Mouse (Mus musculus) skeletal muscle tissue, adult 2 months (tissue): ENCODE data around the gene Rassf3.

ENCODE experiments used
- DNase-seq: peaks from one replicate; pipeline ENCODE4 v3.0.0-alpha.2; 2012; ENCODE audit warnings: low read depth, low spot score

Rassf3 gene

GRCm38 (mm10) chr10:121430764-121431540 lies 45.2 kb downstream of the Rassf3 start:
- no peak for DNase-seq

- DNase-seq = no peak
These were observed 46.0 kb downstream of the Rassf3 start for GRCm38 (mm10) chr10:121429981-121430682.

GRCm38 (mm10) chr10:121429581-121429980 lies 46.6 kb downstream of the Rassf3 start:
- no peak for DNase-seq

GRCm38 (mm10) chr10:121429089-121429488 lies 47.1 kb downstream of the Rassf3 start:
- DNase-seq = peak; percentile 54

GRCm38 (mm10) chr10:121428011-121428711 lies 48.0 kb downstream of the Rassf3 start:
- no peak for DNase-seq

- DNase-seq = no peak
These were observed 49.0 kb downstream of the Rassf3 start for GRCm38 (mm10) chr10:121427136-121427535.

GRCm38 (mm10) chr10:121426458-121427070 lies 49.6 kb downstream of the Rassf3 start:
- DNase-seq = no peak

- DNase-seq = no peak
These were observed 50.6 kb downstream of the Rassf3 start for GRCm38 (mm10) chr10:121425506-121426025.

GRCm38 (mm10) chr10:121425079-121425478 lies 51.1 kb downstream of the Rassf3 start:
- no peak for DNase-seq

GRCm38 (mm10) chr10:121424455-121424854 lies 51.7 kb downstream of the Rassf3 start:
- no peak for DNase-seq

- DNase-seq = no peak
These were observed 52.4 kb downstream of the Rassf3 start for GRCm38 (mm10) chr10:121423541-121424349.

GRCm38 (mm10) chr10:121422294-121422693 lies 53.9 kb downstream of the Rassf3 start:
- no peak for DNase-seq

- no peak for DNase-seq
These were observed 54.4 kb downstream of the Rassf3 start for GRCm38 (mm10) chr10:121421657-121422290.

- DNase-seq = no peak
These were observed 55.1 kb downstream of the Rassf3 start for GRCm38 (mm10) chr10:121421023-121421422.

- DNase-seq = no peak
These were observed 56.3 kb downstream of the Rassf3 start for GRCm38 (mm10) chr10:121419640-121420470.

- no peak for DNase-seq
These were observed 57.3 kb downstream of the Rassf3 start for GRCm38 (mm10) chr10:121418835-121419234.

- DNase-seq = no peak
These were observed 62.0 kb downstream of the Rassf3 start for GRCm38 (mm10) chr10:121414127-121414526.

GRCm38 (mm10) chr10:121412824-121413223 lies 63.3 kb downstream of the Rassf3 start:
- DNase-seq = no peak

GRCm38 (mm10) chr10:121411721-121412455 lies 64.3 kb downstream of the Rassf3 start:
- DNase-seq = no peak
